Mouse (Mus musculus) hindbrain, embryonic 11.5 days (tissue): Measurements from ENCODE around the gene Ccdc12. TPM values are rescaled to one million over a fixed set of nuclear protein-coding genes. Genes with fewer than 3 reads are reported as not detected.

ENCODE experiments used
- ATAC-seq: fragments of 200-750 bp; cut with Nextera tagmentation; 2 replicates; pipeline ENCODE4 v1.8.0; 2017; ENCODE audit warnings: mild to moderate bottlenecking, moderate TSS enrichment, moderate library complexity; ENCODE audit not compliant: low FRiP score
- DNase-seq: peaks from one replicate; pipeline ENCODE4 v3.0.0-alpha.2; 2015; ENCODE audit warnings: low spot score
- H3K27ac ChIP-seq: fragments of 300-500 bp; sonication (generic); 2 replicates; pipeline ENCODE4 v1.5.1; 2014; ENCODE audit warnings: mild to moderate bottlenecking, low read depth, low read length
- H3K27me3 ChIP-seq: fragments of 300-500 bp; sonication (generic); 2 replicates; pipeline ENCODE4 v1.6.1; 2014; ENCODE audit warnings: mild to moderate bottlenecking, low read length, moderate library complexity, mixed read lengths; ENCODE audit not compliant: control insufficient read depth, insufficient read depth
- H3K36me3 ChIP-seq: fragments of 300-500 bp; sonication (generic); 2 replicates; pipeline ENCODE4 v1.6.1; 2014; ENCODE audit warnings: mild to moderate bottlenecking, low read length, moderate library complexity, mixed read lengths; ENCODE audit not compliant: control insufficient read depth, insufficient read depth
- H3K4me1 ChIP-seq: fragments of 300-500 bp; sonication (generic); replicated peaks from 2 replicates; pipeline ENCODE4 v1.6.1; 2014; ENCODE audit warnings: low read length, mixed read lengths; ENCODE audit not compliant: control insufficient read depth, insufficient read depth
- H3K4me2 ChIP-seq: fragments of 300-500 bp; sonication (generic); replicated peaks from 2 replicates; pipeline ENCODE4 v1.6.1; 2014; ENCODE audit warnings: mild to moderate bottlenecking, low read depth, low read length
- H3K4me3 ChIP-seq: fragments of 300-500 bp; sonication (generic); 2 replicates; pipeline ENCODE4 v1.5.1; 2014; ENCODE audit warnings: low read depth, low read length
- H3K9ac ChIP-seq: fragments of 300-500 bp; sonication (generic); 2 replicates; pipeline ENCODE4 v1.6.1; 2014; ENCODE audit warnings: low read depth, low read length
- H3K9me3 ChIP-seq: fragments of 300-500 bp; sonication (generic); 2 replicates; pipeline ENCODE4 v1.6.1; 2016; ENCODE audit warnings: low read length; ENCODE audit not compliant: control insufficient read depth
- WGBS: fragments of 180-500 bp; shearing (Covaris S2); extraction: QIAGEN DNeasy Blood & Tissue Kit; methylation state at CpG from one replicate; pipeline ENCODE4 v1.1.7; 2014; 5-methylcytosine and 5-hydroxymethylcytosine counted together
- polyA plus RNA-seq: library from polyadenylated mRNA; unstranded; fragments of >200 nt; fragmentation: Nextera tagmentation; extraction: Ambion mirVana; gene quantifications from 2 replicates; pipeline ENCODE4 v1.2.1, GENCODE M21; 2014

Ccdc12 gene
- polyA plus RNA-seq, 1 experiment from 2014 or later: 145 TPM

DNA sequence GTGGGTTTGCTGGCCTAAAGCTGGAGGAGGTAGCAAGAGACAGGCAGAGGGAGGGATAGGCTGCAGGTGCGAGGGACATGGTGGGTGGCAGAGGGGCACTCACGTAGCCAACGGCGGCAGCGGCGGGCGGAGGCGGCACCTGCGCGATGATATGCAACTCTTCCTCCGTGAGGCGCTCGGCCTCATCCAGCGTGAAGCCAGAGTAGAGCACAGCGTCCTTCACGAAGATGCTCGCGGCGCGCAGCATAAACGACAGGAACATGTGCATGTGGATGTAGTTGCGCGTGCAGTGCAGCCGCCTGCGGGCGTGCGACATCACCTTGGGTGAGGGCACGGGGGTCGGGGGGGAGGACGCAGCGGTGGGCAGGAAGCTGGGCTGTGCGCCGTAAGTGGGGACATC, 70.6 kb downstream of the Ccdc12 start:
- H3K27me3 ChIP-seq: peaks cover 20% of the 10 kb centered on the region
- H3K9ac ChIP-seq: no peak overlapping the region
- peak overlapping the region; percentile 36 for H3K4me2 ChIP-seq
- ATAC-seq: no peak
- WGBS: 20% methylated on average over 33 of the region's 33 CpGs
- no peak overlapping the region for H3K4me3 ChIP-seq
- no peaks in the 10 kb centered on the region for H3K36me3 ChIP-seq
- DNase-seq: no peak
- peaks cover 8% of the 10 kb centered on the region for H3K4me1 ChIP-seq
- no peak overlapping the region for H3K27ac ChIP-seq
- no peaks in the 10 kb centered on the region for H3K9me3 ChIP-seq

GRCm38 (mm10) chr9:110729841-110730240, 73.5 kb downstream of the Ccdc12 start:
- DNase-seq: peak; percentile 74
- H3K9ac ChIP-seq: no peak overlapping the region
- peaks cover 8% of the 10 kb centered on the region for H3K4me1 ChIP-seq
- H3K9me3 ChIP-seq: no peaks in the 10 kb centered on the region
- no peak for ATAC-seq
- peaks cover 20% of the 10 kb centered on the region for H3K27me3 ChIP-seq
- no peak overlapping the region for H3K27ac ChIP-seq
- 26% methylated on average over 8 of the region's 8 CpGs for WGBS
- no peak overlapping the region for H3K4me3 ChIP-seq
- no peak overlapping the region for H3K4me2 ChIP-seq
- no peaks in the 10 kb centered on the region for H3K36me3 ChIP-seq

GRCm38 (mm10) chr9:110731859-110732258, 75.6 kb downstream of the Ccdc12 start:
- Histone ChIP-seq H3K9ac (no peak overlapping the region), H3K27ac (no peak overlapping the region), H3K9me3 (no peaks in the 10 kb centered on the region), H3K36me3 (no peaks in the 10 kb centered on the region), H3K4me2 (no peak overlapping the region), H3K27me3 (peaks cover 16% of the 10 kb centered on the region), H3K4me1 (peaks cover 4% of the 10 kb centered on the region), H3K4me3 (no peak overlapping the region)
- 55% methylated on average over 4 of the region's 4 CpGs for WGBS
- DNase-seq (no peak), ATAC-seq (0 out of 2 replicates have a peak, but pooled peaks have one; percentile 3)

DNA sequence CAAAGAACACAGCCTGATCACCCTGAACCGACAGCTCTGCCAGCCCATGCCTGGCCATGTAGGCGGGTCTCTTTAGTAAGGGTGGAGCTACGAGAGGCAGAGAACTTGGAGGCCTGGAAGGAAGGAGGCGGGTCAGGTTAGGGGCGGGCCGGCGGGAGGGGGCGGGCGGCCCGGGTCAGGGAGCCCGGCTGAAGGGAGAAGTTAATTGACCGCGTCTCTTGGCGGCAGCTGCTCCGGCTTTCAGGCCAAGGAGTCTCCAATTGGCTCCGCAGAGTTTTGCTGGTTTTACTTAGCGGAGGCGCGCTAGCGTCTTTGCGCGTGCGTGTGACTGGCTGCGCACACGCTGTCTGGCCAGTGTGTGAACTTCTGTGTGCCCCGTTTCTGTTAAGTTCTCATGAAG, 76.3 kb downstream of the Ccdc12 start:
- WGBS: under 1% methylated on average over 26 of the region's 26 CpGs

DNA sequence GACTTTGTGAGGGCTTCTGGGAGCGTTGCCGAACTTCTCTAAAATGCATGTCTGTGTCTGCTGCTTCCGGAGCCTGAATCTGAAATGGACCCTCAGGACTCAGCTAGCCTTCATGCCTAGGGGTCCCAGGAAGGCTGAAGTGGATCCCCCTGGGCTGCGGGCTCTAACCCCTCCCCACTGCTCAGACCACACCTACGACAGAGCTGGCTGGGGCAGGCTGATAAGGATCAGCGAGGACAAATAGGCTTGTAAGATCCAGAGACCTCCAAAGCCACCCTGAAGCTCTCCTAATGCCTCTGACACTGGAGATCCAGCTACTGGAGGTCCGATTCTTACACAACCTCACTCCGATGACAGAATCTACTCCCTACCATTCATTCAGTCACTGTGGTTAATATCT, 76.8 kb downstream of the Ccdc12 start:
- Histone ChIP-seq H3K4me2 (peak overlapping the region; percentile 60), H3K27me3 (0 out of 2 replicates have a peak, but pooled peaks cover 3% of the 10 kb centered on the region), H3K4me3 (peak overlapping the region; percentile 23), H3K27ac (no peak overlapping the region), H3K4me1 (peaks cover 4% of the 10 kb centered on the region), H3K9ac (peak overlapping the region; percentile 50; the same call in 1 of the 2 replicates), H3K36me3 (no peaks in the 10 kb centered on the region), H3K9me3 (no peaks in the 10 kb centered on the region)
- no peak for DNase-seq
- peak; percentile 53 for ATAC-seq
- 13% methylated on average over 8 of the region's 8 CpGs for WGBS

More for the DNA sequence above, 76.3 kb downstream of the Ccdc12 start:
- ATAC-seq: peak; percentile 90
- no peak overlapping the region for H3K27ac ChIP-seq
- peak; percentile 86 for DNase-seq
- H3K4me1 ChIP-seq: peaks cover 4% of the 10 kb centered on the region
- H3K4me2 ChIP-seq: peak overlapping the region; percentile 60
- H3K36me3 ChIP-seq: no peaks in the 10 kb centered on the region
- no peaks in the 10 kb centered on the region for H3K9me3 ChIP-seq
- H3K9ac ChIP-seq: peak overlapping the region; percentile 50; the same call in 1 of the 2 replicates
- peaks cover 8% of the 10 kb centered on the region for H3K27me3 ChIP-seq
- peak overlapping the region; percentile 23 for H3K4me3 ChIP-seq

- DNase-seq: no peak
- H3K27me3 ChIP-seq: no peaks in the 10 kb centered on the region
- WGBS: 83% methylated on average over 7 of the region's 7 CpGs
- no peak for ATAC-seq
- peaks cover 4% of the 10 kb centered on the region for H3K4me1 ChIP-seq
- no peak overlapping the region for H3K4me3 ChIP-seq
- no peak overlapping the region for H3K4me2 ChIP-seq
- no peaks in the 10 kb centered on the region for H3K9me3 ChIP-seq
- H3K9ac ChIP-seq: no peak overlapping the region
- H3K27ac ChIP-seq: no peak overlapping the region
- no peaks in the 10 kb centered on the region for H3K36me3 ChIP-seq
Observed at GRCm38 (mm10) chr9:110734154-110734553, 77.9 kb downstream of the Ccdc12 start.

GRCm38 (mm10) chr9:110736362-110736761, 80.1 kb downstream of the Ccdc12 start:
- H3K9me3 ChIP-seq: no peaks in the 10 kb centered on the region
- H3K27me3 ChIP-seq: no peaks in the 10 kb centered on the region
- no peak overlapping the region for H3K4me2 ChIP-seq
- H3K9ac ChIP-seq: no peak overlapping the region
- peaks cover 4% of the 10 kb centered on the region for H3K4me1 ChIP-seq
- DNase-seq: no peak
- WGBS: 50% methylated on average over 9 of the region's 9 CpGs
- no peak overlapping the region for H3K27ac ChIP-seq
- H3K36me3 ChIP-seq: no peaks in the 10 kb centered on the region
- no peak overlapping the region for H3K4me3 ChIP-seq
- no peak for ATAC-seq

GRCm38 (mm10) chr9:110738054-110738453, 81.8 kb downstream of the Ccdc12 start:
- Histone ChIP-seq H3K9ac (no peak overlapping the region), H3K36me3 (no peaks in the 10 kb centered on the region), H3K9me3 (no peaks in the 10 kb centered on the region), H3K27me3 (no peaks in the 10 kb centered on the region), H3K4me1 (no peaks in the 10 kb centered on the region; the same call in none of the 2 replicates), H3K4me2 (no peak overlapping the region), H3K27ac (no peak overlapping the region), H3K4me3 (no peak overlapping the region)
- ATAC-seq: no peak
- WGBS: 18% methylated on average over 1 of the region's 1 CpGs
- DNase-seq: no peak

- Histone ChIP-seq H3K4me2 (no peak overlapping the region), H3K4me3 (no peak overlapping the region), H3K9me3 (no peaks in the 10 kb centered on the region), H3K27ac (no peak overlapping the region), H3K27me3 (0 out of 2 replicates have a peak, but pooled peaks cover 7% of the 10 kb centered on the region), H3K9ac (no peak overlapping the region), H3K36me3 (no peaks in the 10 kb centered on the region), H3K4me1 (no peaks in the 10 kb centered on the region; the same call in none of the 2 replicates)
- no peak for ATAC-seq
- 87% methylated on average over 7 of the region's 7 CpGs for WGBS
- no peak for DNase-seq
Observed at GRCm38 (mm10) chr9:110739961-110740360, 83.7 kb downstream of the Ccdc12 start.
